Mouse (Mus musculus): ENCODE data around the gene Exosc6. TPM values are rescaled to one million over a fixed set of nuclear protein-coding genes. Genes with fewer than 3 reads are reported as not detected.
"Not testable (repeated sequence)": the region's sequence is repeated elsewhere in the genome, so short reads cannot be mapped to it uniquely, and the experiment has no call there.

Gene Exosc6
- polyA plus RNA-seq, 1 experiment from 2014 or later = 31.2 TPM

- Histone ChIP-seq H3K4me2 (ENCODE audit: low read depth, low read length) (peak overlapping the region; percentile 25; the same call in 1 of the 2 replicates), H3K27ac (replicated peaks; ENCODE audit: low read depth, low read length) (no peak overlapping the region), H3K27me3 (ENCODE audit: control insufficient read depth, insufficient read depth, low read length) (no peaks in the 10 kb centered on the region), H3K9ac (replicated peaks; ENCODE audit: low read length) (no peak overlapping the region), H3K4me3 (ENCODE audit: low read depth, low read length) (0 out of 2 replicates have a peak overlapping the region, but pooled peaks have one; percentile 7), H3K4me1 (ENCODE audit: control insufficient read depth, insufficient read depth, low read length) (no peaks in the 10 kb centered on the region), H3K9me3 (replicated peaks; ENCODE audit: control insufficient read depth, low read length) (no peaks in the 10 kb centered on the region), H3K36me3 (replicated peaks; ENCODE audit: control insufficient read depth, insufficient read depth, low read depth, low read length) (no peaks in the 10 kb centered on the region)
- WGBS = 59% methylated on average over 2 of the region's 2 CpGs
- DNase-seq (ENCODE audit: low spot score) (no peak), ATAC-seq (replicated peaks; ENCODE audit: insufficient number of reproducible peaks, low FRiP score, low TSS enrichment, low read depth) (no peak)
These were observed 6.8 kb downstream of the Exosc6 start for GRCm38 (mm10) chr8:111062893-111063292.

GRCm38 (mm10) chr8:111066308-111066707 lies 10.2 kb downstream of the Exosc6 start:
- Histone ChIP-seq H3K27me3 (ENCODE audit: control insufficient read depth, insufficient read depth, low read length) (no peaks in the 10 kb centered on the region), H3K4me1 (ENCODE audit: control insufficient read depth, insufficient read depth, low read length) (no peaks in the 10 kb centered on the region), H3K9ac (replicated peaks; ENCODE audit: low read length) (no peak overlapping the region), H3K36me3 (replicated peaks; ENCODE audit: control insufficient read depth, insufficient read depth, low read depth, low read length) (no peaks in the 10 kb centered on the region), H3K9me3 (replicated peaks; ENCODE audit: control insufficient read depth, low read length) (no peaks in the 10 kb centered on the region), H3K4me2 (ENCODE audit: low read depth, low read length) (no peak overlapping the region), H3K4me3 (ENCODE audit: low read depth, low read length) (no peak overlapping the region), H3K27ac (replicated peaks; ENCODE audit: low read depth, low read length) (no peak overlapping the region)
- ATAC-seq (replicated peaks; ENCODE audit: insufficient number of reproducible peaks, low FRiP score, low TSS enrichment, low read depth) (no peak), DNase-seq (ENCODE audit: low spot score) (no peak)
- WGBS = 69% methylated on average over 4 of the region's 4 CpGs

GRCm38 (mm10) chr8:111067439-111067838 lies 11.3 kb downstream of the Exosc6 start:
- Histone ChIP-seq H3K27ac (replicated peaks; ENCODE audit: low read depth, low read length) (no peak overlapping the region), H3K4me3 (ENCODE audit: low read depth, low read length) (no peak overlapping the region), H3K9ac (replicated peaks; ENCODE audit: low read length) (no peak overlapping the region), H3K4me2 (ENCODE audit: low read depth, low read length) (no peak overlapping the region), H3K4me1 (ENCODE audit: control insufficient read depth, insufficient read depth, low read length) (no peaks in the 10 kb centered on the region), H3K27me3 (ENCODE audit: control insufficient read depth, insufficient read depth, low read length) (no peaks in the 10 kb centered on the region), H3K9me3 (replicated peaks; ENCODE audit: control insufficient read depth, low read length) (no peaks in the 10 kb centered on the region), H3K36me3 (replicated peaks; ENCODE audit: control insufficient read depth, insufficient read depth, low read depth, low read length) (no peaks in the 10 kb centered on the region)
- ATAC-seq (replicated peaks; ENCODE audit: insufficient number of reproducible peaks, low FRiP score, low TSS enrichment, low read depth) (no peak), DNase-seq (ENCODE audit: low spot score) (no peak)
- WGBS = 24% methylated on average over 10 of the region's 10 CpGs

GRCm38 (mm10) chr8:111068660-111069059 lies 12.5 kb downstream of the Exosc6 start:
- not testable (repeated sequence) for DNase-seq (ENCODE audit: low spot score); H3K4me3 ChIP-seq (ENCODE audit: low read depth, low read length); H3K9me3 ChIP-seq (replicated peaks; ENCODE audit: control insufficient read depth, low read length); H3K36me3 ChIP-seq (replicated peaks; ENCODE audit: control insufficient read depth, insufficient read depth, low read depth, low read length); H3K4me1 ChIP-seq (ENCODE audit: control insufficient read depth, insufficient read depth, low read length); H3K27me3 ChIP-seq (ENCODE audit: control insufficient read depth, insufficient read depth, low read length); H3K9ac ChIP-seq (replicated peaks; ENCODE audit: low read length); ATAC-seq (replicated peaks; ENCODE audit: insufficient number of reproducible peaks, low FRiP score, low TSS enrichment, low read depth); H3K4me2 ChIP-seq (ENCODE audit: low read depth, low read length); H3K27ac ChIP-seq (replicated peaks; ENCODE audit: low read depth, low read length)
- WGBS = 91% methylated on average over 9 of the region's 9 CpGs

GRCm38 (mm10) chr8:111075926-111076325 lies 19.8 kb downstream of the Exosc6 start:
- no peak overlapping the region for H3K4me3 ChIP-seq (ENCODE audit: low read depth, low read length)
- no peaks in the 10 kb centered on the region for H3K27me3 ChIP-seq (ENCODE audit: control insufficient read depth, insufficient read depth, low read length)
- no peak overlapping the region for H3K9ac ChIP-seq (replicated peaks; ENCODE audit: low read length)
- 80% methylated on average over 3 of the region's 3 CpGs for WGBS
- no peak for ATAC-seq (replicated peaks; ENCODE audit: insufficient number of reproducible peaks, low FRiP score, low TSS enrichment, low read depth)
- no peak overlapping the region for H3K4me2 ChIP-seq (ENCODE audit: low read depth, low read length)
- H3K4me1 ChIP-seq (ENCODE audit: control insufficient read depth, insufficient read depth, low read length) = no peaks in the 10 kb centered on the region
- H3K36me3 ChIP-seq (replicated peaks; ENCODE audit: control insufficient read depth, insufficient read depth, low read depth, low read length) = no peaks in the 10 kb centered on the region
- H3K9me3 ChIP-seq (replicated peaks; ENCODE audit: control insufficient read depth, low read length) = no peaks in the 10 kb centered on the region
- DNase-seq (ENCODE audit: low spot score) = no peak
- no peak overlapping the region for H3K27ac ChIP-seq (replicated peaks; ENCODE audit: low read depth, low read length)

- Histone ChIP-seq H3K27me3 (ENCODE audit: control insufficient read depth, insufficient read depth, low read length) (no peaks in the 10 kb centered on the region), H3K4me1 (ENCODE audit: control insufficient read depth, insufficient read depth, low read length) (no peaks in the 10 kb centered on the region), H3K9me3 (replicated peaks; ENCODE audit: control insufficient read depth, low read length) (no peaks in the 10 kb centered on the region), H3K4me2 (ENCODE audit: low read depth, low read length) (no peak overlapping the region), H3K27ac (replicated peaks; ENCODE audit: low read depth, low read length) (no peak overlapping the region), H3K36me3 (replicated peaks; ENCODE audit: control insufficient read depth, insufficient read depth, low read depth, low read length) (no peaks in the 10 kb centered on the region), H3K9ac (replicated peaks; ENCODE audit: low read length) (no peak overlapping the region), H3K4me3 (ENCODE audit: low read depth, low read length) (no peak overlapping the region)
- 64% methylated on average over 5 of the region's 5 CpGs for WGBS
- ATAC-seq (replicated peaks; ENCODE audit: insufficient number of reproducible peaks, low FRiP score, low TSS enrichment, low read depth) (no peak), DNase-seq (ENCODE audit: low spot score) (no peak)
These were observed 23.3 kb downstream of the Exosc6 start for GRCm38 (mm10) chr8:111079461-111079860.

GRCm38 (mm10) chr8:111079861-111080271 lies 23.7 kb downstream of the Exosc6 start:
- no peaks in the 10 kb centered on the region for H3K4me1 ChIP-seq (ENCODE audit: control insufficient read depth, insufficient read depth, low read length)
- H3K4me3 ChIP-seq (ENCODE audit: low read depth, low read length) = no peak overlapping the region
- H3K27ac ChIP-seq (replicated peaks; ENCODE audit: low read depth, low read length) = no peak overlapping the region
- no peak for ATAC-seq (replicated peaks; ENCODE audit: insufficient number of reproducible peaks, low FRiP score, low TSS enrichment, low read depth)
- H3K27me3 ChIP-seq (ENCODE audit: control insufficient read depth, insufficient read depth, low read length) = no peaks in the 10 kb centered on the region
- H3K36me3 ChIP-seq (replicated peaks; ENCODE audit: control insufficient read depth, insufficient read depth, low read depth, low read length) = no peaks in the 10 kb centered on the region
- H3K9me3 ChIP-seq (replicated peaks; ENCODE audit: control insufficient read depth, low read length) = no peaks in the 10 kb centered on the region
- no peak overlapping the region for H3K4me2 ChIP-seq (ENCODE audit: low read depth, low read length)
- WGBS = 38% methylated on average over 6 of the region's 6 CpGs
- peak; percentile 58 for DNase-seq (ENCODE audit: low spot score)
- no peak overlapping the region for H3K9ac ChIP-seq (replicated peaks; ENCODE audit: low read length)

GRCm38 (mm10) chr8:111081580-111082258 lies 25.6 kb downstream of the Exosc6 start:
- no peaks in the 10 kb centered on the region for H3K27me3 ChIP-seq (ENCODE audit: control insufficient read depth, insufficient read depth, low read length)
- H3K36me3 ChIP-seq (replicated peaks; ENCODE audit: control insufficient read depth, insufficient read depth, low read depth, low read length) = no peaks in the 10 kb centered on the region
- no peaks in the 10 kb centered on the region for H3K4me1 ChIP-seq (ENCODE audit: control insufficient read depth, insufficient read depth, low read length)
- ATAC-seq (replicated peaks; ENCODE audit: insufficient number of reproducible peaks, low FRiP score, low TSS enrichment, low read depth) (peak; percentile 80), DNase-seq (ENCODE audit: low spot score) (no peak)
- H3K4me3 ChIP-seq (ENCODE audit: low read depth, low read length) = no peak overlapping the region
- 48% methylated on average over 12 of the region's 12 CpGs for WGBS
- no peak overlapping the region for H3K4me2 ChIP-seq (ENCODE audit: low read depth, low read length)
- H3K27ac ChIP-seq (replicated peaks; ENCODE audit: low read depth, low read length) = no peak overlapping the region
- no peaks in the 10 kb centered on the region for H3K9me3 ChIP-seq (replicated peaks; ENCODE audit: control insufficient read depth, low read length)
- H3K9ac ChIP-seq (replicated peaks; ENCODE audit: low read length) = no peak overlapping the region
